ENCODE assay signal across 30 mouse cellular contexts in genomic region chr12:29958637-29959036, GRCm38 (mm10). TPM values are rescaled to one million over a fixed set of nuclear protein-coding genes. Genes with fewer than 3 reads are reported as not detected.
DNase-seq lines count a peak whose midpoint lies in the region; ATAC-seq lines count a peak whose summit lies in the region.
"Had no signal": no experiment of that assay in that cellular context is flagged by ENCODE, and none has a peak within 500 bp of the region (broad histone marks: within the 10 kb centered on the region; RNA-seq: fewer than 3 reads in every experiment).

No protein-coding gene starts in this region.

- H3K4me2 ChIP-seq in heart, embryonic 13.5 days: no peak overlapping the region
- H3K4me2 ChIP-seq in kidney, embryonic 16.5 days (replicated peaks; ENCODE audit: low read depth, low read length): no peak overlapping the region
- no peak overlapping the region for H3K4me2 ChIP-seq in midbrain, embryonic 12.5 days (replicated peaks)
- no peak overlapping the region for H3K4me2 ChIP-seq in midbrain, embryonic 16.5 days (ENCODE audit: low read length)
- H3K4me2 ChIP-seq: embryonic facial prominence, embryonic 13.5 days; forebrain, embryonic 15.5 days; hindbrain, embryonic 15.5 days; limb, embryonic 12.5 days; liver, embryonic 11.5 days; midbrain, embryonic 11.5 days; neural tube, embryonic 13.5 days had no signal

- H3K27me3 ChIP-seq in heart, embryonic 13.5 days (replicated peaks): no peaks in the 10 kb centered on the region
- H3K27me3 ChIP-seq in kidney, embryonic 16.5 days (ENCODE audit: insufficient read depth, low read length): no peaks in the 10 kb centered on the region
- H3K27me3 ChIP-seq in midbrain, embryonic 12.5 days: no peaks in the 10 kb centered on the region
- no peaks in the 10 kb centered on the region for H3K27me3 ChIP-seq in midbrain, embryonic 16.5 days (ENCODE audit: control insufficient read depth, insufficient read depth, low read depth, low read length)
- H3K27me3 ChIP-seq: embryonic facial prominence, embryonic 13.5 days; forebrain, embryonic 15.5 days; hindbrain, embryonic 15.5 days; limb, embryonic 12.5 days; neural tube, embryonic 13.5 days; Patski had no signal

- no peaks in the 10 kb centered on the region for H3K9me3 ChIP-seq in heart, embryonic 13.5 days
- no peaks in the 10 kb centered on the region for H3K9me3 ChIP-seq in kidney, embryonic 16.5 days (ENCODE audit: low read length)
- H3K9me3 ChIP-seq in midbrain, embryonic 12.5 days: no peaks in the 10 kb centered on the region
- H3K9me3 ChIP-seq in midbrain, embryonic 16.5 days (replicated peaks; ENCODE audit: control insufficient read depth, low read length, poor library complexity, severe bottlenecking): no peaks in the 10 kb centered on the region
- H3K9me3 ChIP-seq: embryonic facial prominence, embryonic 13.5 days; forebrain, embryonic 10.5 days; forebrain, embryonic 15.5 days; hindbrain, embryonic 10.5 days; hindbrain, embryonic 15.5 days; limb, embryonic 12.5 days; neural tube, embryonic 13.5 days had no signal

- peaks cover 64% of the 10 kb centered on the region for H3K4me1 ChIP-seq in heart, embryonic 13.5 days
- peaks cover 39% of the 10 kb centered on the region for H3K4me1 ChIP-seq in kidney, embryonic 16.5 days (ENCODE audit: insufficient read depth, low read length)
- peaks cover 28% of the 10 kb centered on the region for H3K4me1 ChIP-seq in midbrain, embryonic 12.5 days
- H3K4me1 ChIP-seq in midbrain, embryonic 16.5 days (ENCODE audit: control insufficient read depth, insufficient read depth, low read length): no peaks in the 10 kb centered on the region; the same call in none of the 2 replicates

- no peak overlapping the region for H3K9ac ChIP-seq in heart, embryonic 13.5 days
- H3K9ac ChIP-seq in kidney, embryonic 16.5 days (replicated peaks; ENCODE audit: low read length): no peak overlapping the region
- H3K9ac ChIP-seq in midbrain, embryonic 12.5 days (replicated peaks): no peak overlapping the region
- H3K9ac ChIP-seq in midbrain, embryonic 16.5 days (ENCODE audit: low read depth, low read length): no peak overlapping the region
- H3K9ac ChIP-seq: embryonic facial prominence, embryonic 13.5 days; forebrain, embryonic 15.5 days; hindbrain, embryonic 15.5 days; limb, embryonic 12.5 days; neural tube, embryonic 13.5 days had no signal

- peaks cover 7% of the 10 kb centered on the region for H3K36me3 ChIP-seq in heart, embryonic 13.5 days
- no peaks in the 10 kb centered on the region for H3K36me3 ChIP-seq in kidney, embryonic 16.5 days (ENCODE audit: insufficient read depth, low read length)
- H3K36me3 ChIP-seq in midbrain, embryonic 12.5 days: peaks cover 13% of the 10 kb centered on the region
- H3K36me3 ChIP-seq in midbrain, embryonic 16.5 days (ENCODE audit: control insufficient read depth, insufficient read depth, low read length): no peaks in the 10 kb centered on the region
- H3K36me3 ChIP-seq: forebrain, embryonic 15.5 days; hindbrain, embryonic 15.5 days; neural tube, embryonic 13.5 days had no signal

- no peak for ATAC-seq in heart, embryonic 13.5 days (ENCODE audit: extremely low read depth, insufficient number of reproducible peaks, low FRiP score, low TSS enrichment)
- no peak for ATAC-seq in kidney, embryonic 16.5 days (ENCODE audit: low FRiP score, low TSS enrichment)
- no peak for ATAC-seq in midbrain, embryonic 12.5 days (ENCODE audit: low FRiP score, low read depth)
- no peak for ATAC-seq in midbrain, embryonic 16.5 days
- ATAC-seq: forebrain, embryonic 15.5 days; inflammation-experienced regulatory T-cells, adult 6 months; Patski had no signal

- no peak for DNase-seq in heart, adult 18-20 months
- peak; percentile 50 for DNase-seq in kidney, adult 18-20 months
- DNase-seq in gastrocnemius, postnatal 36 days: no peak
- DNase-seq: adrenal gland, postnatal 14 days; cerebellum, adult 18-20 months; cerebellum, postnatal 10 days; gastrocnemius, postnatal 25 days; lung, postnatal 36 days; right cerebral cortex, postnatal 4 days; thymus, adult 18-20 months; thymus, postnatal 25 days had no signal

- H3K27ac ChIP-seq in heart, embryonic 13.5 days (replicated peaks): peak overlapping the region; percentile 75
- H3K27ac ChIP-seq in kidney, embryonic 16.5 days (ENCODE audit: low read length): no peak overlapping the region
- H3K27ac ChIP-seq in midbrain, embryonic 12.5 days (replicated peaks): 0 out of 2 replicates have a peak overlapping the region, but pooled peaks have one; percentile 30
- H3K27ac ChIP-seq in midbrain, embryonic 16.5 days (ENCODE audit: low read length): no peak overlapping the region
- H3K27ac ChIP-seq: embryonic facial prominence, embryonic 13.5 days; forebrain, embryonic 10.5 days; forebrain, embryonic 15.5 days; hindbrain, embryonic 10.5 days; hindbrain, embryonic 15.5 days; limb, embryonic 12.5 days; neural tube, embryonic 13.5 days; stomach, postnatal 0 days had no signal

- H3K4me3 ChIP-seq in heart, embryonic 13.5 days: no peak overlapping the region
- no peak overlapping the region for H3K4me3 ChIP-seq in kidney, embryonic 16.5 days (ENCODE audit: low read length)
- no peak overlapping the region for H3K4me3 ChIP-seq in midbrain, embryonic 12.5 days
- no peak overlapping the region for H3K4me3 ChIP-seq in midbrain, embryonic 16.5 days (ENCODE audit: low read depth, low read length)
- H3K4me3 ChIP-seq: embryonic facial prominence, embryonic 13.5 days; forebrain, embryonic 10.5 days; forebrain, embryonic 15.5 days; hindbrain, embryonic 10.5 days; hindbrain, embryonic 15.5 days; limb, embryonic 12.5 days; neural tube, embryonic 13.5 days had no signal

- WGBS in heart, embryonic 13.5 days: 68% methylated on average over 5 of the region's 5 CpGs
- 50% methylated on average over 5 of the region's 5 CpGs for WGBS in kidney, embryonic 16.5 days
- 88% methylated on average over 5 of the region's 5 CpGs for WGBS in midbrain, embryonic 12.5 days
- 79% methylated on average over 5 of the region's 5 CpGs for WGBS in midbrain, embryonic 16.5 days

- intact Hi-C loops in gastrocnemius, postnatal 36 days (cut with DNase I): no loop called here

RNA-seq across cellular contexts. Expression of gene Pxdn, which starts 21.2 kb away (rescaled TPM):
- polyA plus RNA-seq in heart, embryonic 13.5 days (2015; fragmentation: Nextera tagmentation; extraction: Ambion mirVana): 72.3 and 77.0 TPM in 2 replicates
- 10 to 100 TPM; 27.7 to 31.8 TPM for total RNA-seq in heart, adult 18-20 months (2021)
- 105 and 107 TPM in 2 replicates for polyA plus RNA-seq in kidney, embryonic 16.5 days (2015; fragmentation: Nextera tagmentation; extraction: Ambion mirVana)
- polyA plus RNA-seq in midbrain, embryonic 12.5 days (2016; fragmentation: Nextera tagmentation; extraction: Ambion mirVana): 75.4 and 83.6 TPM in 2 replicates
- 52.0 and 53.3 TPM in 2 replicates for polyA plus RNA-seq in midbrain, embryonic 16.5 days (2015; fragmentation: Nextera tagmentation; extraction: Ambion mirVana)
- total RNA-seq in gastrocnemius, postnatal 36 days (2021): 10 to 100 TPM; 12.7 to 12.9 TPM
- total RNA-seq: common myeloid progenitor, adult 5-6 weeks; megakaryocyte, adult 5-6 weeks; MEL had no signal
- polyA plus RNA-seq: inflammation-experienced regulatory T-cells, adult 6 months had no signal

Comparison
In these comparisons a context has a peak if more than half of its experiments do, and no peak if none do; other contexts are left out.
1. H3K27ac ChIP-seq: peak in heart, embryonic 13.5 days (single experiment) and midbrain, embryonic 12.5 days (single experiment); none in kidney, embryonic 16.5 days (single experiment) and midbrain, embryonic 16.5 days (single experiment).